Mouse (Mus musculus): ENCODE results near the gene Sh3bp5.

GRCm38 (mm10) chr14:31317754-31318153 is 118.1 kb downstream of the Sh3bp5 start:
- TF ChIP-seq CTCF (IDR thresholded peaks at IDR 0.05; ENCODE audit: low read depth), result peak; percentile 36
- TF ChIP-seq EP300 (IDR thresholded peaks at IDR 0.05; ENCODE audit: low read depth), result no peak
